Mouse (Mus musculus) cerebellum, adult (tissue): ENCODE measurements at regions not wholly inside any gene's neighbourhood (a gene's known extent, or its start where the extent isn't known, plus 50 kb on each side); places are given as distances from the start of the nearest gene placed in this dataset.

Source experiments
- ATAC-seq: cut with Nextera tagmentation; 2 replicates; pipeline ENCODE4 v1.9.2; 2017; ENCODE audit warnings: mild to moderate bottlenecking, moderate library complexity, mixed read lengths; ENCODE audit not compliant: insufficient number of reproducible peaks, low FRiP score, low TSS enrichment

- ATAC-seq, result no peak
Measured at GRCm38 (mm10) chr2:50571021-50571420, 274.4 kb upstream of the Mmadhc start.

- ATAC-seq, result no peak
Measured at GRCm38 (mm10) chr2:50569502-50570285, 273.1 kb upstream of the Mmadhc start.

GRCm38 (mm10) chr2:50568777-50569501 lies 272.3 kb upstream of the Mmadhc start:
- ATAC-seq, result no peak

GRCm38 (mm10) chr2:50567542-50567941 lies 270.9 kb upstream of the Mmadhc start:
- no peak for ATAC-seq

GRCm38 (mm10) chr2:50554031-50554430 lies 257.4 kb upstream of the Mmadhc start:
- no peak for ATAC-seq

- ATAC-seq, result no peak
Measured at GRCm38 (mm10) chr2:50552437-50552836, 255.8 kb upstream of the Mmadhc start.

- ATAC-seq, result no peak
Measured at GRCm38 (mm10) chr2:50549871-50550270, 253.3 kb upstream of the Mmadhc start.

GRCm38 (mm10) chr2:50539741-50540441 lies 243.3 kb upstream of the Mmadhc start:
- ATAC-seq, result no peak

- no peak for ATAC-seq
Measured at GRCm38 (mm10) chr2:50538068-50538467, 241.5 kb upstream of the Mmadhc start.

GRCm38 (mm10) chr2:50535085-50535878 lies 238.7 kb upstream of the Mmadhc start:
- ATAC-seq, result no peak

- ATAC-seq, result no peak
Measured at GRCm38 (mm10) chr2:50533702-50534101, 237.1 kb upstream of the Mmadhc start.

GRCm38 (mm10) chr2:50527425-50527824 lies 230.8 kb upstream of the Mmadhc start:
- ATAC-seq, result no peak

- ATAC-seq, result no peak
Measured at GRCm38 (mm10) chr2:50524838-50525615, 228.4 kb upstream of the Mmadhc start.

- no peak for ATAC-seq
Measured at GRCm38 (mm10) chr2:50520169-50520568, 223.6 kb upstream of the Mmadhc start.

GRCm38 (mm10) chr2:50519129-50519504 lies 222.5 kb upstream of the Mmadhc start:
- ATAC-seq, result no peak

- ATAC-seq, result no peak
Measured at GRCm38 (mm10) chr2:50518371-50519128, 221.9 kb upstream of the Mmadhc start.

- ATAC-seq, result no peak
Measured at GRCm38 (mm10) chr2:50513276-50513675, 216.7 kb upstream of the Mmadhc start.

GRCm38 (mm10) chr2:50498713-50499112 lies 202.1 kb upstream of the Mmadhc start:
- no peak for ATAC-seq

- no peak for ATAC-seq
Measured at GRCm38 (mm10) chr2:50496057-50496433, 199.4 kb upstream of the Mmadhc start.
